Mouse (Mus musculus) layer of hippocampus, adult 11-12 months (tissue): ENCODE data around the gene Mpv17.

ENCODE experiments used
- DNase-seq: peaks from one replicate; pipeline ENCODE4 v3.0.0; 2022; ENCODE audit warnings: low spot score

Mpv17 gene

GRCm38 (mm10) chr5:31183678-31184077 is 29.6 kb upstream of the Mpv17 start:
- no peak for DNase-seq

GRCm38 (mm10) chr5:31181183-31181770 is 27.2 kb upstream of the Mpv17 start:
- DNase-seq: no peak

GRCm38 (mm10) chr5:31179766-31180630 is 25.9 kb upstream of the Mpv17 start, which contains the start of the genes Gm29609 and Gtf3c2:
TSS of gene Gm29609 (minus strand) at chr5:31179911.
TSS of gene Gtf3c2 (minus strand) at chr5:31180144.
- DNase-seq: peak; percentile 97

GRCm38 (mm10) chr5:31179301-31179765 is 25.3 kb upstream of the Mpv17 start:
- DNase-seq: no peak

GRCm38 (mm10) chr5:31168630-31169029 is 14.6 kb upstream of the Mpv17 start:
- no peak for DNase-seq

GRCm38 (mm10) chr5:31164878-31165277 is 10.8 kb upstream of the Mpv17 start:
- DNase-seq: no peak

- no peak for DNase-seq
Measured at GRCm38 (mm10) chr5:31162462-31162861, 8.4 kb upstream of the Mpv17 start.

GRCm38 (mm10) chr5:31153516-31154151 is 417 bp downstream of the Mpv17 start:
- no peak for DNase-seq

- no peak for DNase-seq
Measured at GRCm38 (mm10) chr5:31151746-31152145, 2.3 kb downstream of the Mpv17 start.

GRCm38 (mm10) chr5:31149781-31150180 is 4.3 kb downstream of the Mpv17 start:
- no peak for DNase-seq

- no peak for DNase-seq
Measured at GRCm38 (mm10) chr5:31138968-31139425, 15.1 kb downstream of the Mpv17 start.

GRCm38 (mm10) chr5:31138241-31138967 is 15.6 kb downstream of the Mpv17 start, which contains the start of gene Ucn:
TSS of gene Ucn (minus strand) at chr5:31138829.
- no peak for DNase-seq

GRCm38 (mm10) chr5:31137658-31138057 is 16.4 kb downstream of the Mpv17 start:
- no peak for DNase-seq

- DNase-seq: no peak
Measured at GRCm38 (mm10) chr5:31136730-31137424, 17.2 kb downstream of the Mpv17 start.

GRCm38 (mm10) chr5:31126050-31126449 is 28.0 kb downstream of the Mpv17 start:
- DNase-seq: no peak

- DNase-seq: no peak
Measured at GRCm38 (mm10) chr5:31123481-31123880, 30.6 kb downstream of the Mpv17 start.

- no peak for DNase-seq
Measured at GRCm38 (mm10) chr5:31121111-31121510, 32.9 kb downstream of the Mpv17 start.

GRCm38 (mm10) chr5:31116912-31117311 is 37.1 kb downstream of the Mpv17 start:
- DNase-seq: no peak

GRCm38 (mm10) chr5:31116354-31116753 is 37.7 kb downstream of the Mpv17 start, which contains the start of gene Trim54:
TSS of gene Trim54 (plus strand) at chr5:31116712.
- no peak for DNase-seq

GRCm38 (mm10) chr5:31110781-31111180 is 43.3 kb downstream of the Mpv17 start:
- no peak for DNase-seq

- DNase-seq: no peak
Measured at GRCm38 (mm10) chr5:31108000-31108490, 46.0 kb downstream of the Mpv17 start, which contains the start of gene Slc30a3. TSS of gene Slc30a3 (minus strand) at chr5:31108237.
